Mouse (Mus musculus) liver, postnatal 0 days (tissue): ENCODE measurements around the gene Arhgap22. TPM values are rescaled to one million over a fixed set of nuclear protein-coding genes. Genes with fewer than 3 reads are reported as not detected.

Experiments used
- ATAC-seq: fragments of 200-750 bp; cut with Nextera tagmentation; 2 replicates; pipeline ENCODE4 v1.8.0; 2017; ENCODE audit warnings: mild to moderate bottlenecking, moderate library complexity
- DNase-seq: peaks from one replicate; pipeline ENCODE4 v3.0.0-alpha.2; 2016
- H3K27ac ChIP-seq: fragments of 300-500 bp; sonication (generic); 2 replicates; pipeline ENCODE4 v1.5.1; 2014; ENCODE audit warnings: antibody characterized with exemption, moderate library complexity, mild to moderate bottlenecking, low read depth
- H3K27me3 ChIP-seq: fragments of 300-500 bp; sonication (generic); 2 replicates; pipeline ENCODE4 v1.6.1; 2014; ENCODE audit warnings: low read length, control low read depth, mixed read lengths; ENCODE audit not compliant: insufficient read depth
- H3K36me3 ChIP-seq: fragments of 300-500 bp; sonication (generic); replicated peaks from 2 replicates; pipeline ENCODE4 v1.6.1; 2014; ENCODE audit warnings: mild to moderate bottlenecking, control low read depth, low read length, moderate library complexity, mixed read lengths; ENCODE audit not compliant: insufficient read depth
- H3K4me1 ChIP-seq: fragments of 300-500 bp; sonication (generic); 2 replicates; pipeline ENCODE4 v1.6.1; 2014; ENCODE audit warnings: antibody characterized with exemption, mild to moderate bottlenecking, control low read depth; ENCODE audit not compliant: insufficient read depth
- H3K4me2 ChIP-seq: fragments of 300-500 bp; sonication (generic); 2 replicates; pipeline ENCODE4 v1.6.1; 2014; ENCODE audit warnings: low read depth, mild to moderate bottlenecking, low read length, moderate library complexity, mixed read lengths
- H3K4me3 ChIP-seq: fragments of 300-500 bp; sonication (generic); 2 replicates; pipeline ENCODE4 v1.5.1; 2014; ENCODE audit warnings: low read depth, low read length
- H3K9ac ChIP-seq: fragments of 300-500 bp; sonication (generic); replicated peaks from 2 replicates; pipeline ENCODE4 v1.6.1; 2014; ENCODE audit warnings: mild to moderate bottlenecking, moderate library complexity
- H3K9me3 ChIP-seq: fragments of 300-500 bp; sonication (generic); 2 replicates; pipeline ENCODE4 v1.6.1; 2016; ENCODE audit warnings: mild to moderate bottlenecking, control low read depth, low read length, mixed read lengths
- CTCF ChIP-seq: sonication (generic); IDR thresholded peaks from 2 replicates; pipeline ENCODE4 v1.5.1; 2016; ENCODE audit warnings: antibody characterized with exemption, low read depth
- EP300 ChIP-seq: IDR thresholded peaks from 2 replicates; pipeline ENCODE4 v1.6.1; 2016; ENCODE audit warnings: antibody characterized with exemption, low read depth, mild to moderate bottlenecking
- WGBS: fragments of 180-500 bp; shearing (Covaris S2); extraction: QIAGEN DNeasy Blood & Tissue Kit; methylation state at CpG from one replicate; pipeline ENCODE4 v1.1.7; 2014; ENCODE audit not compliant: insufficient replicate concordance; 5-methylcytosine and 5-hydroxymethylcytosine counted together
- polyA plus RNA-seq: library from polyadenylated mRNA; unstranded; fragments of >200 nt; fragmentation: Nextera tagmentation; extraction: Ambion mirVana; gene quantifications from 2 replicates; pipeline ENCODE4 v1.2.1, GENCODE M21; 2015

Gene Arhgap22
- polyA plus RNA-seq, 1 experiment from 2014 or later = 0.73 TPM

DNA sequence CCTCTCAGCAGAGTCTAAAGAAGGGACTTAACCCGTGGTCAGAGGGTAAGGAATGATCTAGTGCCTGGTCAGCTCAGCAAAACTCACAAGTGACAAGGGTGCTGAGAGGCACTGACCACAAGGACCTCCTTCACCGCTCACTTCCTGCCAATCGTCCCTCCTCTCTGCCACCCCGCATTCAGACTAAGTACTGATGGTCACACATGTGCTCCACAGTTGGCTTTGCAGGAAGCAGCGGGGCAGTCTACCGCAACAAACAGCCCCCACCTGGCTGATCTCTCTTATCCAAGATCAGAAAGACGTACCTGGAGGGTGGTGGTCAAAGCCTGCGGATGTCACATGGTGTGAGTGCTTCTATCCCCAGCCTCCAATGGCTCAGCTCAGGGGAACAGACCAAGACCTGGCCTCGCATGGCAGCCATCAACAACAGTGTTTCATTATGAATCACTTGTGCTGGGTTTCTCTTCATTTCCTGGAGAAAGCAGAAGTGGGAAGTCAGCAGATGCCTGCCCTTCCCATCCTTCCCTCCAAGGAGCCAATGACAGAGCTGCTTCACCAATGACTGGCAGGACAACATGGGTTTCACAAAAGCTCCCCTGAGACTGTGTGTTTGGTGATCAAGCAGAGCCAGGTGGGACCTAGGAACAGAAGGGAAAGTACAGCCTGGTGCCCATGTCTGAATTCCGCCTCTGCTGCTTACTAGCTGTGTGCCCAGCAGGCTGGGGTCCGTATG is 28.6 kb upstream of the Arhgap22 start, which contains the start of gene Wdfy4:
Gene Wdfy4 (minus strand): TSS at position 441 of the 733 bp plus-strand sequence.
- WGBS = 39% methylated on average over 11 of the region's 11 CpGs
- peak; percentile 71 for ATAC-seq
- Histone ChIP-seq H3K9me3 (no peaks in the 10 kb centered on the region), H3K4me2 (peak within 1 kb of the TSS; percentile 65), H3K36me3 (no peaks in the 10 kb centered on the region), H3K27me3 (no peaks in the 10 kb centered on the region), H3K4me3 (peak within 1 kb of the TSS; percentile 52), H3K4me1 (peaks cover 6% of the 10 kb centered on the region), H3K9ac (peak within 1 kb of the TSS; percentile 51), H3K27ac (peak within 1 kb of the TSS; percentile 89)
- peak; percentile 56 for DNase-seq
- TF ChIP-seq CTCF = no peak
- TF ChIP-seq EP300 = no peak

DNA sequence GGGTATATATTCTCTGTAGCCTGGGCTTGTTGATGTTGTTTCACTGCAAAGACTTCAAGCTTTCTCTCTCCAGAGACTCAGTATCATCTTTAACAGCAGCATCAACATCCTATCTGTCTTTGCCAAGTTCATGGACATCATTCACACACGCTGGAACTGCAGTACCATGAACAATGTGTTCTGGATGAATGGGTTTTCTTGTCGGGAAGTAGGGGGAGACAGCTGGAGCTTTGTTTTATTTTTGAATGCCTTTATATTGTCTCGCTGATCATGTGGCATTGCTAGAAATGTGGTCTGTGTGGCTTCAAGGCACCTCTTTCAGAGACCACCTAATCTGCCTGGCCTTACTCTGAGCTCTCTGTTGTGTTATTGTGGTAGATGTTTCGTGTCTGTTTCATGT is 26.6 kb upstream of the Arhgap22 start:
- Histone ChIP-seq H3K4me3 (no peak overlapping the region), H3K36me3 (no peaks in the 10 kb centered on the region), H3K27me3 (no peaks in the 10 kb centered on the region), H3K9ac (no peak overlapping the region), H3K4me2 (no peak overlapping the region), H3K4me1 (peaks cover 6% of the 10 kb centered on the region), H3K27ac (no peak overlapping the region), H3K9me3 (no peaks in the 10 kb centered on the region)
- TF ChIP-seq EP300 = no peak
- TF ChIP-seq CTCF = no peak
- WGBS = 71% methylated on average over 4 of the region's 4 CpGs
- ATAC-seq = no peak
- no peak for DNase-seq

DNA sequence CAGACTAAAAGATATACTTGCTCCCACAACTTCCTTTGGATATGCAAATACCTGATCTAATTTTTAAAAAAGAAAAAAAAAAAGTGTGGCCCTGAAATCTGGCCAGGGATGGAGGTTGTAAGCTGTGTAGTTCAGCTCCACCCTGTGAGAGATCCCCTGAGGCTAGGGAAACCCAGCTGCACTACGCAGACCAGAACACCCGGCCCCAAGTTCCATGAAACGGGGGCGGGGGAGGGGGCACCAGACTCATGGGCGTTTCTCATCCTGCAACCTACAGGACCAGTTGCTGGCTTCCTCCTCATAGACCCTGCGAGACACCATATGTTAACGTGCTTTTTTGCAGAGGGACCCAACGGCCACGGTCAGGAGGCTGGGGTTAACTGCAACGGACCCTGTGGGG is 24.6 kb upstream of the Arhgap22 start:
- Histone ChIP-seq H3K27ac (peak overlapping the region; percentile 71), H3K36me3 (no peaks in the 10 kb centered on the region), H3K9me3 (no peaks in the 10 kb centered on the region), H3K4me2 (no peak overlapping the region), H3K4me1 (peaks cover 11% of the 10 kb centered on the region), H3K9ac (no peak overlapping the region), H3K27me3 (no peaks in the 10 kb centered on the region), H3K4me3 (no peak overlapping the region)
- WGBS = 66% methylated on average over 10 of the region's 10 CpGs
- peak; percentile 47 for ATAC-seq
- peak; percentile 59 for DNase-seq
- TF ChIP-seq CTCF = no peak
- 0 out of 2 replicates have a peak, but pooled peaks have one; percentile 27 for TF ChIP-seq EP300

DNA sequence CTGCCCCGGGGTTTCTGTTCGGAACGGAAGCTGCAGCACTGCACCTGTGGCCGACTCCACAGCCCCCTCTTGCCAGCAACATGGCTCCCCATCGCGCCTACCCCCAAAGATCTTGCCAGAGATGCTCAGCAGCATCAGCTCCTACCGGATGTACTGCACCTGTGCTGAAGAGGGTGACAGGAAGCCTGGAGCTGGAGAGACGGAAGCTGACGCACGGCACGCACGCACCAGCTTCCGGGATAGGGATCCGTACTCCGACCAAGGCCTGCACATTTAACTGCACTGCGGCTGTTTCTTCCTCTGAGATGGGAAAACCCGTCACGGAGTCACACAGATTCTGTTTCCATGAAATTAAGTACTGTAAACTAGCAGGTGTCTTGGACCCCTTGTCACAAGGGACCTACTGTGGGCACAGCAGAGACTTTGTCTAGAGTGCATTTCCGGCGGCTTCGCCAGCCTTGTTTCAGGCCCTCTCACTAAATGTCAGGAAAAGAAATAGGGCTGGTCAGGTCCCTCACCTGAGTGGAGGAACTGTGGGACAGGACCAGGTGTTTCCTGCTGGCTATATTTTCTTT is 23.9 kb upstream of the Arhgap22 start:
- ATAC-seq (no peak), DNase-seq (peak; percentile 37)
- Histone ChIP-seq H3K27ac (peak overlapping the region; percentile 71), H3K27me3 (no peaks in the 10 kb centered on the region), H3K36me3 (no peaks in the 10 kb centered on the region), H3K4me2 (no peak overlapping the region), H3K4me3 (no peak overlapping the region), H3K4me1 (peaks cover 14% of the 10 kb centered on the region), H3K9me3 (no peaks in the 10 kb centered on the region), H3K9ac (no peak overlapping the region)
- 77% methylated on average over 21 of the region's 21 CpGs for WGBS
- TF ChIP-seq CTCF = no peak
- TF ChIP-seq EP300 = no peak

DNA sequence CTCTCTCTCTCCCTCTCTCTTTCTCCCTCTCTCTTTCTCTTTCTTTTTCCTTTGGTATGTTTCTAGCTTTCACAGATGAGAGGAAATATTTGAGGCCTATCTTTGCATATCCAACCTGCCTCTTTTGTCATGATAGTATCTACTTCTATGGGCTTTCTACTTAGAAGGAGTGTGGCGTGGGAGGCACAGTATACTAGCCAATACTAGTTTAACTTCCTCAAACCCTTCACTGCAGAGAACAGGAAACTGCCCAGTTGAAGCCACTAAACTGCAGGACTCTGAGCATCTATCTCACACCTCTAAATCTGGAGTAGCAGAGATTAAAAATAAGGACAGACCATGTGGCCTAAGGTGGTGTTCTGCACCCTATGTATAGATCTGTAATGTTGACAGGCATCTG is 23.2 kb upstream of the Arhgap22 start:
- Histone ChIP-seq H3K9ac (no peak overlapping the region), H3K4me3 (no peak overlapping the region), H3K4me1 (peaks cover 14% of the 10 kb centered on the region), H3K4me2 (no peak overlapping the region), H3K9me3 (no peaks in the 10 kb centered on the region), H3K27me3 (no peaks in the 10 kb centered on the region), H3K27ac (peak overlapping the region; percentile 71), H3K36me3 (no peaks in the 10 kb centered on the region)
- TF ChIP-seq EP300 = no peak
- TF ChIP-seq CTCF = no peak
- DNase-seq (no peak), ATAC-seq (no peak)
- 32% methylated on average over 1 of the region's 1 CpGs for WGBS

DNA sequence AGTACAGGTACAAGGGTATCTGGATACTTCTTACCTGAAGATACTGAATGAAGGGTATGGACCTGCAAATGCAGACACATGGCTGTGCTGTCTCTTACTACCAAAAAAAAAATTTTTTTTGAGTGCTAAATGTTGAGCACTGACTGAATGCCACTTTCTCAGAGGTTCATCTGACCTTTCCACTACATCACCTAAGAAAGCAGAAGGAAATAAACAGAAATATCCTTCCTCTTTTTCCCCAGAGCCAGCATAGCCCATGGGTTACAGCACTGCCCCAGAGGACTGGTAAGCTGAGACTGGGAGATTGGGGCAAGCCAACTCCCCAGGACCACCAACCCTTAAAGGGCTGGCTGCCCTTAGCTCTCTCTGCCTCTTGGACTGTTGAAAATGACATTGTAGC is 20.1 kb upstream of the Arhgap22 start:
- H3K9ac ChIP-seq = 0 out of 2 replicates have a peak overlapping the region, but pooled peaks have one; percentile 8
- 0 out of 2 replicates have a peak, but pooled peaks cover 7% of the 10 kb centered on the region for H3K4me1 ChIP-seq
- peak overlapping the region; percentile 81 for H3K27ac ChIP-seq
- H3K4me3 ChIP-seq = no peak overlapping the region
- H3K36me3 ChIP-seq = no peaks in the 10 kb centered on the region
- DNase-seq (no peak), ATAC-seq (peak; percentile 43; the same call in 1 of the 2 replicates)
- no peaks in the 10 kb centered on the region for H3K9me3 ChIP-seq
- H3K27me3 ChIP-seq = no peaks in the 10 kb centered on the region
- TF ChIP-seq EP300 = no peak
- no peak for TF ChIP-seq CTCF
- H3K4me2 ChIP-seq = peak overlapping the region; percentile 45; the same call in 1 of the 2 replicates
